Comparison of ENCODE assay signal across 13 mouse cellular contexts in genomic region chrX:48011656-48012055, GRCm38 (mm10).
"Had no signal": no experiment of that assay in that cellular context is flagged by ENCODE, and none has a peak within 500 bp of the region (broad histone marks: within the 10 kb centered on the region; RNA-seq: fewer than 3 reads in every experiment).

No protein-coding gene starts in this region.

- H3K36me3 ChIP-seq: limb, embryonic 15.5 days; liver, embryonic 13.5 days; lung, embryonic 15.5 days had no signal

- H3K9ac ChIP-seq: limb, embryonic 15.5 days; liver, embryonic 13.5 days; liver, postnatal 0 days; lung, embryonic 15.5 days had no signal

- DNase-seq: kidney, postnatal 10 days; liver, embryonic 13.5 days; liver, postnatal 0 days; lung, postnatal 14 days; right cerebral cortex, postnatal 14 days; thymus, postnatal 4 days had no signal

- H3K4me2 ChIP-seq: limb, embryonic 15.5 days; liver, embryonic 13.5 days; lung, embryonic 15.5 days; midbrain, embryonic 11.5 days had no signal

- H3K9me3 ChIP-seq: limb, embryonic 15.5 days; liver, embryonic 13.5 days; lung, embryonic 15.5 days had no signal

- H3K4me3 ChIP-seq: left cerebral cortex, adult 2 months; limb, embryonic 15.5 days; liver, embryonic 13.5 days; lung, embryonic 15.5 days; megakaryocyte, embryonic 14.5 days had no signal

- H3K4me1 ChIP-seq: limb, embryonic 15.5 days; liver, embryonic 13.5 days; lung, embryonic 15.5 days; megakaryocyte, embryonic 14.5 days had no signal

- H3K27me3 ChIP-seq: limb, embryonic 15.5 days; liver, embryonic 13.5 days; lung, embryonic 15.5 days had no signal

- H3K27ac ChIP-seq: left cerebral cortex, adult 2 months; limb, embryonic 15.5 days; liver, embryonic 13.5 days; lung, embryonic 15.5 days; macrophage had no signal

- ATAC-seq: liver, postnatal 0 days; midbrain, embryonic 16.5 days had no signal
